Mouse (Mus musculus) stomach, embryonic 14.5 days (tissue): ENCODE results near the gene Wdr62. TPM values are rescaled to one million over a fixed set of nuclear protein-coding genes. Genes with fewer than 3 reads are reported as not detected.

Experiments
- ATAC-seq: fragments of 200-750 bp; cut with Nextera tagmentation; 2 replicates; pipeline ENCODE4 v1.8.0; 2017; ENCODE audit warnings: low read depth, moderate TSS enrichment; ENCODE audit not compliant: insufficient number of reproducible peaks, insufficient read depth, low FRiP score
- H3K27ac ChIP-seq: fragments of 300-500 bp; sonication (generic); 2 replicates; pipeline ENCODE4 v1.5.1; 2014; ENCODE audit warnings: mild to moderate bottlenecking, low read length, moderate library complexity, mixed read lengths
- H3K27me3 ChIP-seq: fragments of 300-500 bp; sonication (generic); 2 replicates; pipeline ENCODE4 v1.6.1; 2014; ENCODE audit warnings: low read length, control low read depth, mixed read lengths; ENCODE audit not compliant: control insufficient read depth, insufficient read depth
- H3K36me3 ChIP-seq: fragments of 300-500 bp; sonication (generic); 2 replicates; pipeline ENCODE4 v1.6.1; 2014; ENCODE audit warnings: mild to moderate bottlenecking, control low read depth, low read length, moderate library complexity, mixed read lengths; ENCODE audit not compliant: control insufficient read depth, insufficient read depth
- H3K4me1 ChIP-seq: fragments of 300-500 bp; sonication (generic); 2 replicates; pipeline ENCODE4 v1.6.1; 2014; ENCODE audit warnings: low read length, control low read depth, mixed read lengths; ENCODE audit not compliant: control insufficient read depth, insufficient read depth
- H3K4me2 ChIP-seq: fragments of 300-500 bp; sonication (generic); replicated peaks from 2 replicates; pipeline ENCODE4 v1.6.1; 2014; ENCODE audit warnings: low read depth, low read length, control low read depth
- H3K4me3 ChIP-seq: fragments of 300-500 bp; sonication (generic); 2 replicates; pipeline ENCODE4 v1.5.1; 2014; ENCODE audit warnings: low read depth, low read length, control low read depth
- H3K9ac ChIP-seq: fragments of 300-500 bp; sonication (generic); replicated peaks from 2 replicates; pipeline ENCODE4 v1.6.1; 2014; ENCODE audit warnings: low read depth, mild to moderate bottlenecking, control low read depth, low read length, moderate library complexity, mixed read lengths
- H3K9me3 ChIP-seq: fragments of 300-500 bp; sonication (generic); 2 replicates; pipeline ENCODE4 v1.6.1; 2016; ENCODE audit warnings: low read depth, low read length, control low read depth; ENCODE audit not compliant: control insufficient read depth
- WGBS: fragments of 180-500 bp; shearing (Covaris S2); extraction: QIAGEN DNeasy Blood & Tissue Kit; methylation state at CpG from one replicate; pipeline ENCODE4 v1.1.7; 2014; 5-methylcytosine and 5-hydroxymethylcytosine counted together
- polyA plus RNA-seq: library from polyadenylated mRNA; unstranded; fragments of >200 nt; fragmentation: Nextera tagmentation; extraction: Ambion mirVana; gene quantifications from 2 replicates; pipeline ENCODE4 v1.2.1, GENCODE M21; 2014

Gene Wdr62
- polyA plus RNA-seq, 1 experiment from 2014 or later, result 9.8 TPM

DNA sequence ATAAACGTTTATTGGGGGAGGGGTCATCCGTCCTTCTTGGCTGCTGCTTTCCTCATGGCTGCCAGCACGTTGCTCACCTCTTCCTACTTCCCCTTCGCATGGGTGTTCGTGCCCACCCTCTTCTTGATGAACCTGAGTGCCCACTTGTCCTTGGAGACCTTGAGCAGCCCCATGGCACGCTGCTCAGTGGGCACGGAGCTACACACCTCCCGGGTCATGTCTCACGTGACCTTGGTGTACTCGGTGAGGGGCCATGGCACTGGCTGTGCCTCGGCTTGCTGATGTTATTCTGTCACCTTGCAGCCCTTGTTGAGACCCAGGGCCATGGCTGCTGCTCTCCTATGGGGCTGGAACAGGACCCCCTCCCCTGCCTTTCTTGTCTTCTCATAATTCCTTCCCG is 29.9 kb upstream of the Wdr62 start:
- Histone ChIP-seq H3K9ac (no peak overlapping the region), H3K9me3 (no peaks in the 10 kb centered on the region), H3K27me3 (no peaks in the 10 kb centered on the region), H3K27ac (no peak overlapping the region), H3K4me1 (peaks cover 19% of the 10 kb centered on the region), H3K36me3 (peaks cover 11% of the 10 kb centered on the region; the same call in 1 of the 2 replicates), H3K4me3 (no peak overlapping the region), H3K4me2 (no peak overlapping the region)
- 90% methylated on average over 12 of the region's 12 CpGs for WGBS
- ATAC-seq, result no peak

- 59% methylated on average over 15 of the region's 15 CpGs for WGBS
- H3K4me1 ChIP-seq, result peaks cover 16% of the 10 kb centered on the region
- no peak for ATAC-seq
- no peak overlapping the region; the same call in 1 of the 2 replicates for H3K27ac ChIP-seq
- peak overlapping the region; percentile 67; the same call in 1 of the 2 replicates for H3K9ac ChIP-seq
- H3K4me3 ChIP-seq, result peak overlapping the region; percentile 57
- no peaks in the 10 kb centered on the region for H3K27me3 ChIP-seq
- peak overlapping the region; percentile 88 for H3K4me2 ChIP-seq
- H3K9me3 ChIP-seq, result no peaks in the 10 kb centered on the region
- peaks cover 11% of the 10 kb centered on the region; the same call in 1 of the 2 replicates for H3K36me3 ChIP-seq
Observed at GRCm38 (mm10) chr7:30309395-30310129, 29.3 kb upstream of the Wdr62 start.

DNA sequence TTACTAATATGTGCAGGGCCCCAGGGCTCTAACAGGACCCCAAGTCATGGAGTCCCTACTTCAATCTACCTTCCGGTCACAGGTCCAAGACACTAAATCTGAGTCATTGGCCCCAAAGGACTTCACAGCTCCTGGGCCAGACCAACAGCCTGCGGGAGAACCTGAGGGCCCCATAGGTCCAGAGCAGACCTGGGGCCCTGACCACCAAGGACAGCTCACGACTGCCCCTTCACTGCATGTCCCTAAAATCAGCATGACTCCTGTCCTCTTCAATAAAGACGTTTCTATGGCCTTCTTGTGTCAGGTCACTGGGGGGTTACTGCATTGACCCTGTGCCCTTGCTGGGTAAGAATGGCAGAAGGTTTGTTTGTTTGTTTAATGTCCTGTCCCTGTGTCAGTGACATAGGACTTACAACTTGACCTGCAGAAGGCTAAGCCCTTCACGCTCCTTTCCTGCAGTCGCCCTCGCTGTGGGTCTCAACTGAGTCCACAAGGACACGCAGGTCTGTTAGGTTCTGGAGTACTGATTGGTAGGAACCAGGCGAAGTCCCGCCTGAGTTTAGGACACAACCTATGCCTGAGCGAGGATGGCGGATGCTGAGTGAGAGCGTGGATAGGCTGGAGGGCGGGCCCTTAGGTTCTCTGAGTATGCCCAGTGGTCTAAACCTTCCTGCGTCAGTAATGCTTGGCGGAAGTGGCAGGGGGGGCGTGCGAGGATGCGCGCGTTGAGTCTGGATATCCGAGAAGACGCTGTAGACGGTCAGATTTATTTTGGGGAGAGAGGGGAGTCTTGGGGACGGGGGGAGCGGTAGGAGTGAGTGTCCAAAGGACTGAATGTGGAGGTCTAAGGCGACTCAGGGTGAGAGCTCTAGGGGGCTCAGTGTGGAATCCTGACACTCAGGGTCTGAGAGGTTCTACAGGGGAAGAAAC is 28.1 kb upstream of the Wdr62 start, which contains the start of gene Alkbh6:
Gene Alkbh6 (plus strand): TSS at position 642 of the 930 bp plus-strand sequence.
- peak within 1 kb of the TSS; percentile 88 for H3K4me2 ChIP-seq
- H3K27ac ChIP-seq, result peak within 1 kb of the TSS; percentile 28; the same call in 1 of the 2 replicates
- no peaks in the 10 kb centered on the region for H3K9me3 ChIP-seq
- peak within 1 kb of the TSS; percentile 57 for H3K4me3 ChIP-seq
- peak within 1 kb of the TSS; percentile 67 for H3K9ac ChIP-seq
- 5% methylated on average over 27 of the region's 27 CpGs for WGBS
- peaks cover 15% of the 10 kb centered on the region for H3K36me3 ChIP-seq
- no peaks in the 10 kb centered on the region for H3K27me3 ChIP-seq
- peak; percentile 99 for ATAC-seq
- peaks cover 9% of the 10 kb centered on the region for H3K4me1 ChIP-seq

- WGBS, result 88% methylated on average over 16 of the region's 16 CpGs
- Histone ChIP-seq H3K27me3 (no peaks in the 10 kb centered on the region), H3K4me2 (no peak overlapping the region), H3K36me3 (peaks cover 25% of the 10 kb centered on the region), H3K9me3 (no peaks in the 10 kb centered on the region), H3K4me1 (peaks cover 9% of the 10 kb centered on the region), H3K9ac (no peak overlapping the region), H3K4me3 (no peak overlapping the region), H3K27ac (no peak overlapping the region)
- ATAC-seq, result no peak
Observed at GRCm38 (mm10) chr7:30306083-30306779, 26.0 kb upstream of the Wdr62 start.

- H3K9ac ChIP-seq, result no peak overlapping the region
- H3K4me2 ChIP-seq, result no peak overlapping the region
- peaks cover 40% of the 10 kb centered on the region for H3K36me3 ChIP-seq
- H3K27me3 ChIP-seq, result no peaks in the 10 kb centered on the region
- no peaks in the 10 kb centered on the region for H3K9me3 ChIP-seq
- no peak overlapping the region for H3K4me3 ChIP-seq
- 60% methylated on average over 3 of the region's 3 CpGs for WGBS
- no peak for ATAC-seq
- H3K4me1 ChIP-seq, result no peaks in the 10 kb centered on the region
- no peak overlapping the region for H3K27ac ChIP-seq
Observed at GRCm38 (mm10) chr7:30300914-30301313, 20.7 kb upstream of the Wdr62 start.

- no peak for ATAC-seq
- H3K4me2 ChIP-seq, result no peak overlapping the region
- 77% methylated on average over 16 of the region's 16 CpGs for WGBS
- no peaks in the 10 kb centered on the region for H3K27me3 ChIP-seq
- peaks cover 27% of the 10 kb centered on the region for H3K36me3 ChIP-seq
- no peak overlapping the region for H3K4me3 ChIP-seq
- no peak overlapping the region for H3K9ac ChIP-seq
- H3K9me3 ChIP-seq, result no peaks in the 10 kb centered on the region
- H3K4me1 ChIP-seq, result no peaks in the 10 kb centered on the region
- no peak overlapping the region for H3K27ac ChIP-seq
Observed at GRCm38 (mm10) chr7:30297266-30297665, 17.0 kb upstream of the Wdr62 start.

DNA sequence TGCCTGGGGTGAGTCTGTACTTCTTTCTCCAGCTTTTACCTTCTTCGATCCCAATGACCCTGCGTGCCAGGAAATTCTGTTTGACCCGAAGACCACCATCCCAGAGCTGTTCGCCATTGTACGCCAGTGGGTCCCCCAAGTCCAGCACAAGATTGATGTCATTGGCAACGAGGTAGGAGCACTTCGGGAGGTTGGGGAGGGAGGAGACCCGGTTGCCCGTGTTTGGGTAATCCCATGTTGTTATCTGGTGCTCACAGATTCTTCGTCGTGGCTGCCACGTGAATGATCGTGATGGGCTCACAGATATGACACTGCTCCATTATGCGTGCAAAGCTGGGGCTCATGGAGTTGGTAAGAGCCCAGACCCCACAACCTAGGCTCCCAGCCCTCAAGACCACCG is 16.6 kb upstream of the Wdr62 start:
- WGBS, result 90% methylated on average over 15 of the region's 15 CpGs
- Histone ChIP-seq H3K4me1 (no peaks in the 10 kb centered on the region), H3K36me3 (peaks cover 24% of the 10 kb centered on the region), H3K9me3 (no peaks in the 10 kb centered on the region), H3K4me3 (no peak overlapping the region), H3K27ac (no peak overlapping the region), H3K4me2 (no peak overlapping the region), H3K27me3 (no peaks in the 10 kb centered on the region), H3K9ac (no peak overlapping the region)
- ATAC-seq, result no peak

DNA sequence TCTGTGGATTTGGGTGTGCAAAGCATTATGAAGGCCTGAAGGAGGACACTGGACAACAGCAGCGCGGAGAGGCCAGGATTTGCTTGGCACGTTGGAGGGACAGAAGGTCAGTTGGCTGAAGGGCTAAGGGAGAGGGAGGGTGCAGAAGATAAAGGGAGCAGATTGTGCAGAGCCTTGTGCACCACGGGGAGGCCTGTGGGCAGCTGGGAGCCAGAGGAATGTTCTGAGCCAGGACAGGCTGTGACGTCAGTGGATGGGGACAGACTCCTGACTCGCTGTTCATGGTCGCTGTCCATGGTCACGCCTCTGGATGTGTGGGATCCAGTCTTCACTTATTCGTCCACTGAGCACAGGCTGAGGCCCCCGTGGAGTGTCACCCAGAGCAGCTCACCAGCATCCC is 14.9 kb upstream of the Wdr62 start:
- Histone ChIP-seq H3K4me3 (no peak overlapping the region), H3K27ac (no peak overlapping the region), H3K27me3 (no peaks in the 10 kb centered on the region), H3K9ac (no peak overlapping the region), H3K4me2 (no peak overlapping the region), H3K36me3 (peaks cover 22% of the 10 kb centered on the region), H3K4me1 (no peaks in the 10 kb centered on the region), H3K9me3 (no peaks in the 10 kb centered on the region)
- ATAC-seq, result no peak
- 62% methylated on average over 10 of the region's 10 CpGs for WGBS
